Mouse (Mus musculus) megakaryocyte, embryonic 14.5 days (primary cell): ENCODE measurements around the gene Ibtk. TPM values are rescaled to one million over a fixed set of nuclear protein-coding genes. Genes with fewer than 3 reads are reported as not detected.

Experiments
- H3K27me3 ChIP-seq: replicated peaks from 2 replicates; pipeline ENCODE3; 2012; ENCODE audit warnings: inconsistent platforms
- H3K36me3 ChIP-seq: replicated peaks from 2 replicates; pipeline ENCODE3; 2012; ENCODE audit warnings: low read length, inconsistent platforms, mixed read lengths
- H3K4me1 ChIP-seq: 2 replicates; pipeline ENCODE4 v1.6.1; 2012; ENCODE audit warnings: inconsistent platforms
- H3K4me3 ChIP-seq: replicated peaks from 2 replicates; pipeline ENCODE3; 2012; ENCODE audit warnings: moderate library complexity, mild to moderate bottlenecking, inconsistent platforms
- H3K9me3 ChIP-seq: 2 replicates; pipeline ENCODE4 v1.6.1; 2012; ENCODE audit warnings: inconsistent platforms
- FLI1 ChIP-seq: IDR thresholded peaks from 2 replicates; pipeline ENCODE4 v1.6.1; 2012; ENCODE audit warnings: low read length, inconsistent platforms, mixed read lengths
- GATA1 ChIP-seq: IDR thresholded peaks from 3 replicates; pipeline ENCODE4 v1.6.1; 2012; ENCODE audit warnings: mixed read lengths, low read length, inconsistent platforms, borderline replicate concordance
- polyA plus RNA-seq: library from polyadenylated mRNA; stranded (reverse); fragments of >175 nt; gene quantifications from 2 replicates; pipeline ENCODE4 v1.2.3, GENCODE M21; 2012; ENCODE audit warnings: low replicate concordance; ENCODE audit not compliant: insufficient read depth

Gene Ibtk
- polyA plus RNA-seq, 1 experiment = 1.7 TPM

GRCm38 (mm10) chr9:85664316-85664715 is 84.8 kb downstream of the Ibtk start:
- Histone ChIP-seq H3K4me3 (no peak overlapping the region), H3K4me1 (no peaks in the 10 kb centered on the region), H3K9me3 (peaks cover 3% of the 10 kb centered on the region; the same call in 1 of the 2 replicates), H3K27me3 (peaks cover 2% of the 10 kb centered on the region), H3K36me3 (no peaks in the 10 kb centered on the region)
- TF ChIP-seq FLI1 (no peak), GATA1 (no peak)

DNA sequence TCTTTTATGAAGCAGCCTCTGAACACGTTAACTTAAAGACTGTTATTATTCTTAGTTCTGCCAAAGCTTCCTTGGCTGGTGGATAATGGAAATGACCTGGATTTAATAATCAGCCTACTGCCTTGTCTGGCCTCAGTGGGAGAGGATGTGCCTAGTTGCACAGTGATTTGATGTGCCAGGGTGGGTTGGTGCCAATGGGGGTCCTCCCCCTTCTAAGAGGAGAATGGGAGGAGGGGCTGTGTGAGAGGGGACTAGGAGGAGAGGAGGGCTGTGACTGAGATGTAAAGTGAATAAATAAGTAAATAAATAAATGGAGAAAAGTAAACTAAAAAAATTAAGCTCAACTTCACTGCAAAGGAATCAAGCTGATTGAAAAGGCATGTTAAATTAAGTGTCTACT is 85.3 kb downstream of the Ibtk start:
- Histone ChIP-seq H3K27me3 (peaks cover 2% of the 10 kb centered on the region), H3K4me1 (no peaks in the 10 kb centered on the region), H3K4me3 (no peak overlapping the region), H3K9me3 (peaks cover 5% of the 10 kb centered on the region; the same call in 1 of the 2 replicates), H3K36me3 (no peaks in the 10 kb centered on the region)
- TF ChIP-seq FLI1 (no peak), GATA1 (no peak)

DNA sequence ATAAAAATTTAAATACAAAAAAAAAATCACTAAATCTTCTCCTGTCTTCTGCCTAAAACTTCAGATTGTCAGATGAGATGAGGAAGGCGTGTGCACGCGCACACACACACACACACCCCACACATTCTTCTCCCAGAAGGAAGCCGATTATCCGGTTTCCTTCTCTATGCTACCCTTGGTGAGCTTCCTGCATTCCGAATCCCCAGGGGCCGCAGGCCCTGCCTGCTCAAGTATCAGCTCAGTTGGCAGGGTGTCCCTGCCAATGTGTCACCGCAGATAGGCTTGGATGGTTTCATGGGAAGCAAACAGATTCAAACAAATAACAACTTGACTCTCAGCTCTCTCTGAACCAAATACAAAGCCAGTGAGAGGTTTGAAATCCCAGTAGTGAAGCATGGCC is 86.0 kb downstream of the Ibtk start:
- Histone ChIP-seq H3K4me3 (no peak overlapping the region), H3K36me3 (no peaks in the 10 kb centered on the region), H3K4me1 (no peaks in the 10 kb centered on the region), H3K9me3 (peaks cover 6% of the 10 kb centered on the region; the same call in 1 of the 2 replicates), H3K27me3 (peaks cover 2% of the 10 kb centered on the region)
- no peak for TF ChIP-seq GATA1
- no peak for TF ChIP-seq FLI1

GRCm38 (mm10) chr9:85653401-85653800 is 95.7 kb downstream of the Ibtk start:
- TF ChIP-seq GATA1 = no peak
- H3K27me3 ChIP-seq = no peaks in the 10 kb centered on the region
- no peaks in the 10 kb centered on the region for H3K36me3 ChIP-seq
- no peak overlapping the region for H3K4me3 ChIP-seq
- peaks cover 27% of the 10 kb centered on the region for H3K9me3 ChIP-seq
- no peaks in the 10 kb centered on the region for H3K4me1 ChIP-seq

DNA sequence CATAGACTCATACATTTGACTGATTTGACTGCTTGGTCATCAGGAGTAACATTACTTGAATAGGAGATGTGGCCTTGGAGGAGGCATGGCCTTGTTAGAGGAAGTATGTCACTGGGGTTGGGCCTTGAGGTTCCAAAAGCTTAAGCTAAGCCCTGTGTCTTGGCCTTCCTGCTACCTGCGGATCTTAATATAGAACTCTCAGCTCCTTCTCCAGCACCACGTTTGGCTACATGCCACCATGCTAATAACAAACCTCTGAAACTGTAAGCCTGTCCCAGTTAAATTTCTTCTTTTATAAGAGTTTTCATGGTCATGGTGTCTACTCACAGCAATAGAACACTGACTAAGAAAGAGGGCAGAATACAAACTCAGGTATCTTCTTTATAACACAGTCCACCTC is 110.9 kb downstream of the Ibtk start:
- Histone ChIP-seq H3K27me3 (no peaks in the 10 kb centered on the region), H3K9me3 (peaks cover 9% of the 10 kb centered on the region), H3K4me1 (no peaks in the 10 kb centered on the region), H3K4me3 (no peak overlapping the region), H3K36me3 (no peaks in the 10 kb centered on the region)
- TF ChIP-seq GATA1 (no peak), FLI1 (no peak)

Other genes with a start within 250 kb of the Ibtk start
- gene Tpbg, start 93.0 kb upstream of the Ibtk start, polyA plus RNA-seq = not detected in 2 replicates